ENCODE assay signal across 8 mouse cellular contexts in genomic region chr10:61714771-61715461, GRCm38 (mm10). TPM values are rescaled to one million over a fixed set of nuclear protein-coding genes. Genes with fewer than 3 reads are reported as not detected.
A peak's percentile ranks its signal among the peaks of the same experiment; 100 is the strongest.
DNase-seq lines count a peak whose midpoint lies in the region; ATAC-seq and TF ChIP-seq lines count a peak whose summit lies in the region.

TSS of gene Aifm2 (plus strand) at chr10:61715263.

- intact Hi-C loops in heart, postnatal 10 days (cut with DNase I) = loop anchor here (2.0 kb wide), 1 partner anchor 18 kb away; no protein-coding TSS in a partner anchor

- WGBS in large intestine, adult 2 months = 7% methylated on average over 34 of the region's 36 CpGs
- 14% methylated on average over 36 of the region's 36 CpGs for WGBS in midbrain, embryonic 10.5 days

- H3K9ac ChIP-seq in ES-Bruce4 (ENCODE audit: low read depth, poor library complexity, severe bottlenecking) = peak within 1 kb of the TSS; percentile 61

- no peaks in the 10 kb centered on the region for H3K27me3 ChIP-seq in ES-Bruce4 (ENCODE audit: control insufficient read depth, insufficient read depth, low read length, poor library complexity, severe bottlenecking)
- peaks cover 44% of the 10 kb centered on the region for H3K27me3 ChIP-seq in midbrain, embryonic 10.5 days (ENCODE audit: low read depth, poor library complexity, severe bottlenecking)

- peak within 1 kb of the TSS; percentile 86 for H3K4me3 ChIP-seq in ES-Bruce4 (ENCODE audit: low read depth, low read length)
- peak within 1 kb of the TSS; percentile 61 for H3K4me3 ChIP-seq in midbrain, embryonic 10.5 days

- H3K4me1 ChIP-seq in ES-Bruce4 (ENCODE audit: control insufficient read depth, insufficient read depth, low read length) = no peaks in the 10 kb centered on the region
- H3K4me1 ChIP-seq in midbrain, embryonic 10.5 days = peaks cover 14% of the 10 kb centered on the region

- no peak for TF ChIP-seq EP300 in ES-Bruce4 (IDR thresholded peaks at IDR 0.05; ENCODE audit: insufficient read depth, low read depth, low read length)

- TF ChIP-seq CTCF in ES-Bruce4 (IDR thresholded peaks at IDR 0.05; ENCODE audit: low read depth, low read length) = no peak

- DNase-seq in adrenal gland, postnatal 4 days (ENCODE audit: low spot score in 2 of 2) = peak in 1 of 2 experiments; percentile 69
- peak; percentile 76 to 78 for DNase-seq in heart, postnatal 10 days
- peak; percentile 47 for DNase-seq in large intestine, adult 2 months (ENCODE audit: low read depth, low spot score)
- DNase-seq in midbrain, embryonic 10.5 days (ENCODE audit: low spot score) = peak; percentile 80
- DNase-seq in spleen, postnatal 14 days (ENCODE audit: low spot score in 2 of 2) = peak; percentile 26 to 34
- DNase-seq in frontal cortex, postnatal 36 days (ENCODE audit: low spot score in 2 of 2) = no peak

- TF ChIP-seq POLR2A in ES-Bruce4 (IDR thresholded peaks at IDR 0.05; ENCODE audit: insufficient read depth, low read length) = peak; percentile 40

- peak; percentile 92 for ATAC-seq in erythroid progenitor cell, adult 5-6 weeks (replicated peaks; ENCODE audit: low FRiP score, poor library complexity, severe bottlenecking)

- no peaks in the 10 kb centered on the region for H3K9me3 ChIP-seq in ES-Bruce4 (replicated peaks; ENCODE audit: control insufficient read depth, insufficient read depth, low read length, poor library complexity, severe bottlenecking)
- H3K9me3 ChIP-seq in midbrain, embryonic 10.5 days (replicated peaks) = no peaks in the 10 kb centered on the region

- H3K27ac ChIP-seq in ES-Bruce4 (ENCODE audit: insufficient read depth, low read length) = no peak within 1 kb of the TSS
- H3K27ac ChIP-seq in midbrain, embryonic 10.5 days (replicated peaks) = peak within 1 kb of the TSS; percentile 30; the same call in 1 of the 2 replicates

- no peaks in the 10 kb centered on the region for H3K36me3 ChIP-seq in ES-Bruce4 (ENCODE audit: control insufficient read depth, insufficient read depth, low read length, poor library complexity, severe bottlenecking)
- H3K36me3 ChIP-seq in midbrain, embryonic 10.5 days = no peaks in the 10 kb centered on the region

RNA-seq across cellular contexts. Expression of gene Aifm2, which starts in this region (rescaled TPM):
- 8.2 and 9.5 TPM in 2 replicates for polyA plus RNA-seq in ES-Bruce4 (2011; ENCODE audit: insufficient read depth, insufficient read length, low read depth, missing spikeins)
- 100 to 1,000 TPM; 229 to 261 TPM for total RNA-seq in adrenal gland, postnatal 4 days (2021)
- 1.3 and 6.5 TPM in 2 replicates for total RNA-seq in erythroid progenitor cell, adult 5-6 weeks (2015; ENCODE audit: low replicate concordance)
- total RNA-seq in erythroid progenitor cell, adult 5-6 weeks (2017; ENCODE audit: low replicate concordance) = 1.8 and 9.9 TPM in 2 replicates
- total RNA-seq in heart, postnatal 10 days (2021) = 10 to 100 TPM; 36.0 to 52.5 TPM
- 9.8 and 13.9 TPM in 2 replicates for polyA plus RNA-seq in large intestine, adult 2 months (2012; rRNA removed)
- polyA plus RNA-seq in midbrain, embryonic 10.5 days (2016; fragmentation: Nextera tagmentation; extraction: Ambion mirVana) = 5.2 and 7.0 TPM in 2 replicates

Comparison
In these comparisons a context has a peak if more than half of its experiments do, and no peak if none do; other contexts are left out.
1. RNA of gene Aifm2 (total RNA-seq): 229 to 261 TPM in adrenal gland, postnatal 4 days; 36.0 to 52.5 TPM in heart, postnatal 10 days and 1.3 to 9.9 TPM in erythroid progenitor cell, adult 5-6 weeks; every median in the first group is over 4 times any median in the second.
2. DNase-seq: peak in heart, postnatal 10 days (2 of 2), large intestine, adult 2 months (single experiment), midbrain, embryonic 10.5 days (single experiment) and spleen, postnatal 14 days (2 of 2); none in frontal cortex, postnatal 36 days (0 of 2).